Mouse (Mus musculus) cerebellum, adult 18-20 months (tissue): Measurements from ENCODE around the gene Zfp316.

ENCODE experiments used
- DNase-seq, 2 experiments: peaks; one replicate each; pipeline ENCODE4 v3.0.0; 2021

Gene Zfp316

GRCm38 (mm10) chr5:143213832-143214231, 56.0 kb downstream of the Zfp316 start:
- DNase-seq, result no peak

DNA sequence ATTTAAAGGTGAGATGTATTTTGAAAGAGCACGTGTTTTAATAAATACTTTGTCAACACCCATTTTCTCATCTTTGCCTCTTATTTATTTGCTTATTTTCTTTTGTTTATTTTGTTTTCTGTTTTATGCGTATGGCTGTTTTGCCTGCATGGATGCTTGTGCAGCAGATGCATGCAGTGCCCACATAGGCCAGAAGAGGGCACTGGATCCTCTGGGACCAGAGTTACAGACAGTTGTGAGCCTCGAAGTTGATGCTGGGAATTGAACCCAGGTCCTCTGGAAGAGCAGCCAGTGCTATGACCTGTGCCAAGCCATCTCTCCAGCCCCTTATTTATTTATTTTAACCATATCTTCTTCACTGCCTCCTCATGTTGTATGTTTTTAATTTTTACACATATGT, 64.8 kb downstream of the Zfp316 start:
- DNase-seq, result no peak
